Mouse (Mus musculus) testis, adult 2 months (tissue): ENCODE data around the gene Nwd1.

ENCODE experiments used
- CTCF ChIP-seq: fragments of 200-500 bp; IDR thresholded peaks from 2 replicates; pipeline ENCODE4 v1.5.1; 2012; ENCODE audit warnings: low read depth, mild to moderate bottlenecking, inconsistent platforms, low read length, moderate library complexity; ENCODE audit not compliant: control insufficient read depth, insufficient read depth, insufficient replicate concordance
- POLR2A ChIP-seq: fragments of 200-500 bp; IDR thresholded peaks from 2 replicates; pipeline ENCODE4 v1.6.1; 2012; ENCODE audit warnings: low read depth, mild to moderate bottlenecking, inconsistent platforms, low read length, moderate library complexity; ENCODE audit not compliant: control insufficient read depth

GRCm38 (mm10) chr8:72746061-72746460, 99.5 kb downstream of the Nwd1 start:
- no peak for TF ChIP-seq POLR2A
- TF ChIP-seq CTCF: peak; percentile 66; the same call in 1 of the 2 replicates
